Mouse (Mus musculus): ENCODE measurements around the gene Auh.

GRCm38 (mm10) chr13:52949211-52949610 is 19.7 kb upstream of the Auh start:
- TF ChIP-seq POLR2A (IDR thresholded peaks at IDR 0.05; ENCODE audit: extremely low read depth, insufficient read depth, low read length): no peak
- TF ChIP-seq CTCF (IDR thresholded peaks at IDR 0.05; ENCODE audit: low read depth, low read length): no peak

All from liver, adult 2 months (tissue).